Mouse (Mus musculus): ENCODE results near the gene Cnpy2. TPM values are rescaled to one million over a fixed set of nuclear protein-coding genes. Genes with fewer than 3 reads are reported as not detected.

Cnpy2 gene
- polyA plus RNA-seq, 1 experiment from 2014 or later = 209 TPM

- no peak for ATAC-seq (ENCODE audit: insufficient number of reproducible peaks, low FRiP score)
- Histone ChIP-seq H3K9me3 (replicated peaks) (no peaks in the 10 kb centered on the region), H3K27ac (ENCODE audit: poor library complexity, severe bottlenecking) (no peak overlapping the region), H3K27me3 (replicated peaks) (no peaks in the 10 kb centered on the region), H3K4me1 (replicated peaks) (peaks cover 70% of the 10 kb centered on the region), H3K9ac (no peak overlapping the region), H3K36me3 (peaks cover 3% of the 10 kb centered on the region; the same call in 1 of the 2 replicates), H3K4me3 (no peak overlapping the region), H3K4me2 (0 out of 2 replicates have a peak overlapping the region, but pooled peaks have one; percentile 86)
- 45% methylated on average over 2 of the region's 2 CpGs for WGBS
Measured at GRCm38 (mm10) chr10:128340257-128340656, 18.0 kb downstream of the Cnpy2 start.

DNA sequence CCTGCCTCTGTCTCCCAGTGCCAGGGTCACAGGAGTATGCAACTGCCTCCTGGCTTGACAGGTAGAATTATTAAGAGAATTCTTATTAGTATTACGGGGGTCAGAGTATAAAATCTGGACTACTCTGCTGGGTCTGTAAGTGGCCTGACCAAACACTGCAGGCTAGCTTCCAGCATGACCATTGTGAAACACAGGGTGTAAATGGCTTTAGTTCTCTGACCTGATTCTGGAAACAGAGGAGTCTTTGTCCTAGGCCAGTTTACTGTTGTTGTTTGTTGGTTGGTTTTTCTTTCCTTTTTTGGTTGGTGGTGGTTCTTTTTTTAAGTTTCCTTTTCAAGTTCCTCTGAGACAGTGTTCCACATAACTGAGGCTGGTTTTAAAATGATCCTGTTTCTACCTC, 21.2 kb downstream of the Cnpy2 start:
- WGBS = 97% methylated on average over 1 of the region's 1 CpGs
- no peak for ATAC-seq (ENCODE audit: insufficient number of reproducible peaks, low FRiP score)
- H3K27ac ChIP-seq (ENCODE audit: poor library complexity, severe bottlenecking) = peak overlapping the region; percentile 90

GRCm38 (mm10) chr10:128344568-128345275, 22.5 kb downstream of the Cnpy2 start:
- H3K27me3 ChIP-seq (replicated peaks) = no peaks in the 10 kb centered on the region
- H3K27ac ChIP-seq (ENCODE audit: poor library complexity, severe bottlenecking) = peak overlapping the region; percentile 90
- H3K9me3 ChIP-seq (replicated peaks) = no peaks in the 10 kb centered on the region
- H3K4me1 ChIP-seq (replicated peaks) = peaks cover 56% of the 10 kb centered on the region
- peak overlapping the region; percentile 26 for H3K4me3 ChIP-seq
- H3K36me3 ChIP-seq = peaks cover 5% of the 10 kb centered on the region
- peak; percentile 88 for ATAC-seq (ENCODE audit: insufficient number of reproducible peaks, low FRiP score)
- no peak overlapping the region for H3K9ac ChIP-seq
- peak overlapping the region; percentile 62 for H3K4me2 ChIP-seq
- WGBS = 10% methylated on average over 7 of the region's 7 CpGs

More for the DNA sequence above, 21.2 kb downstream of the Cnpy2 start:
- no peaks in the 10 kb centered on the region for H3K27me3 ChIP-seq (replicated peaks)
- no peak overlapping the region for H3K4me3 ChIP-seq
- peaks cover 3% of the 10 kb centered on the region; the same call in 1 of the 2 replicates for H3K36me3 ChIP-seq
- peaks cover 69% of the 10 kb centered on the region for H3K4me1 ChIP-seq (replicated peaks)
- no peak overlapping the region for H3K4me2 ChIP-seq
- H3K9me3 ChIP-seq (replicated peaks) = no peaks in the 10 kb centered on the region
- H3K9ac ChIP-seq = no peak overlapping the region

DNA sequence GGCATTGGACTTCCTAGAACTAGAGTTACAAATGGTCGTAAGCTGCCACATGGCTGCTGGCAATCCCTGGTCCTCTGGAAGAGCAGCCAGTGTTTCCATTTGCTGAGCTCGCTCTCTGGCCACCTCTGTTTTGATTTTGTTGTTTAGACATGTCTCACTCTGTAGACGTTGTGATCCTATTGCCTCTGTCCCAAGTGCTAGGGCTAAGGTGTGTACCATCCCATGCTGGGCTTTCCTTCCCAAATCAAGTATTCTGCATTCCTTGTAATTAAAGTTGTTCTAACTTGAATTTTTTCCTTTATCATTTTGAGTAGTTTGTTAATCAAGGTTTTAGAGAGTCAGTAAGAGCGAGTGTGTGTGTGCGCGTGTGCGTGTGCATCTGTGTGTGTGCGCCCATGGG, 25.3 kb downstream of the Cnpy2 start:
- H3K9me3 ChIP-seq (replicated peaks) = no peaks in the 10 kb centered on the region
- WGBS = 86% methylated on average over 8 of the region's 8 CpGs
- no peak overlapping the region for H3K4me2 ChIP-seq
- H3K9ac ChIP-seq = no peak overlapping the region; the same call in 1 of the 2 replicates
- peaks cover 37% of the 10 kb centered on the region for H3K4me1 ChIP-seq (replicated peaks)
- H3K27ac ChIP-seq (ENCODE audit: poor library complexity, severe bottlenecking) = no peak overlapping the region
- no peak overlapping the region for H3K4me3 ChIP-seq
- no peaks in the 10 kb centered on the region for H3K27me3 ChIP-seq (replicated peaks)
- peaks cover 32% of the 10 kb centered on the region for H3K36me3 ChIP-seq
- ATAC-seq (ENCODE audit: insufficient number of reproducible peaks, low FRiP score) = no peak

GRCm38 (mm10) chr10:128358796-128359195, 36.5 kb downstream of the Cnpy2 start:
- Histone ChIP-seq H3K9me3 (replicated peaks) (no peaks in the 10 kb centered on the region), H3K4me3 (no peak overlapping the region), H3K27ac (ENCODE audit: poor library complexity, severe bottlenecking) (no peak overlapping the region), H3K4me1 (replicated peaks) (peaks cover 4% of the 10 kb centered on the region; the same call in 1 of the 2 replicates), H3K36me3 (peaks cover 88% of the 10 kb centered on the region), H3K9ac (no peak overlapping the region), H3K4me2 (no peak overlapping the region), H3K27me3 (replicated peaks) (no peaks in the 10 kb centered on the region)
- no peak for ATAC-seq (ENCODE audit: insufficient number of reproducible peaks, low FRiP score)
- 57% methylated on average over 2 of the region's 2 CpGs for WGBS

GRCm38 (mm10) chr10:128359226-128359625, 37.0 kb downstream of the Cnpy2 start:
- Histone ChIP-seq H3K9me3 (replicated peaks) (no peaks in the 10 kb centered on the region), H3K27ac (ENCODE audit: poor library complexity, severe bottlenecking) (no peak overlapping the region), H3K9ac (no peak overlapping the region), H3K4me2 (no peak overlapping the region), H3K4me3 (no peak overlapping the region), H3K4me1 (replicated peaks) (peaks cover 4% of the 10 kb centered on the region; the same call in 1 of the 2 replicates), H3K36me3 (peaks cover 86% of the 10 kb centered on the region), H3K27me3 (replicated peaks) (no peaks in the 10 kb centered on the region)
- WGBS = 62% methylated on average over 6 of the region's 6 CpGs
- ATAC-seq (ENCODE audit: insufficient number of reproducible peaks, low FRiP score) = no peak

DNA sequence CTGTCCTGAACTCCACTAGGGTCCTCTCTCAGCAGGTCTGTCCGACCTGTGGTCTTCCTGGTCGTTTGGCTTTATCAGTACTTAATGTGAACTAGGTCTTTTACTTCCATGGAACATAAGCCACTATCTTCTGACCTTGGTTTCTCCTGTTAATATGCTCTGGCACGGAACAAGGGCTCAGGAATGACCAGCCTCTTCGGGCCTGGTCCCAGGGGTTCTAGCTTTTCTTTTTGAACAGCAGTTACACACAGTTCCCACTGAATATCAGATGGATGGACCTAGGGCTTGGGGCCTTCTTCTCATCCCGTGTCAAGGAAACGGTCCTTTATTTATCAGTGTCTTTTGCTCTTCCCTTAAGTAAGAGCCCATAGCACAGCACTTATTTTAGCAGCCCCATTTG, 39.6 kb downstream of the Cnpy2 start:
- no peaks in the 10 kb centered on the region for H3K9me3 ChIP-seq (replicated peaks)
- H3K36me3 ChIP-seq = peaks cover 78% of the 10 kb centered on the region
- H3K4me2 ChIP-seq = no peak overlapping the region
- no peaks in the 10 kb centered on the region for H3K27me3 ChIP-seq (replicated peaks)
- ATAC-seq (ENCODE audit: insufficient number of reproducible peaks, low FRiP score) = no peak
- peaks cover 4% of the 10 kb centered on the region; the same call in 1 of the 2 replicates for H3K4me1 ChIP-seq (replicated peaks)
- no peak overlapping the region; the same call in 1 of the 2 replicates for H3K27ac ChIP-seq (ENCODE audit: poor library complexity, severe bottlenecking)
- no peak overlapping the region for H3K4me3 ChIP-seq
- WGBS = 84% methylated on average over 6 of the region's 6 CpGs
- H3K9ac ChIP-seq = no peak overlapping the region

GRCm38 (mm10) chr10:128362568-128362967, 40.3 kb downstream of the Cnpy2 start:
- H3K4me1 ChIP-seq (replicated peaks) = peaks cover 6% of the 10 kb centered on the region
- ATAC-seq (ENCODE audit: insufficient number of reproducible peaks, low FRiP score) = no peak
- no peaks in the 10 kb centered on the region for H3K27me3 ChIP-seq (replicated peaks)
- no peak overlapping the region for H3K4me2 ChIP-seq
- H3K9ac ChIP-seq = no peak overlapping the region
- no peak overlapping the region for H3K27ac ChIP-seq (ENCODE audit: poor library complexity, severe bottlenecking)
- peaks cover 74% of the 10 kb centered on the region for H3K36me3 ChIP-seq
- no peak overlapping the region for H3K4me3 ChIP-seq
- H3K9me3 ChIP-seq (replicated peaks) = no peaks in the 10 kb centered on the region
- WGBS = 49% methylated on average over 3 of the region's 3 CpGs

- WGBS = 16% methylated on average over 19 of the region's 19 CpGs
- Histone ChIP-seq H3K4me2 (peak overlapping the region; percentile 90), H3K4me3 (peak overlapping the region; percentile 68), H3K9me3 (replicated peaks) (no peaks in the 10 kb centered on the region), H3K9ac (peak overlapping the region; percentile 77), H3K4me1 (replicated peaks) (peaks cover 15% of the 10 kb centered on the region), H3K27me3 (replicated peaks) (no peaks in the 10 kb centered on the region), H3K27ac (ENCODE audit: poor library complexity, severe bottlenecking) (peak overlapping the region; percentile 87), H3K36me3 (peaks cover 21% of the 10 kb centered on the region)
- no peak; the same call in 1 of the 2 replicates for ATAC-seq (ENCODE audit: insufficient number of reproducible peaks, low FRiP score)
Measured at GRCm38 (mm10) chr10:128367899-128368401, 45.7 kb downstream of the Cnpy2 start.

DNA sequence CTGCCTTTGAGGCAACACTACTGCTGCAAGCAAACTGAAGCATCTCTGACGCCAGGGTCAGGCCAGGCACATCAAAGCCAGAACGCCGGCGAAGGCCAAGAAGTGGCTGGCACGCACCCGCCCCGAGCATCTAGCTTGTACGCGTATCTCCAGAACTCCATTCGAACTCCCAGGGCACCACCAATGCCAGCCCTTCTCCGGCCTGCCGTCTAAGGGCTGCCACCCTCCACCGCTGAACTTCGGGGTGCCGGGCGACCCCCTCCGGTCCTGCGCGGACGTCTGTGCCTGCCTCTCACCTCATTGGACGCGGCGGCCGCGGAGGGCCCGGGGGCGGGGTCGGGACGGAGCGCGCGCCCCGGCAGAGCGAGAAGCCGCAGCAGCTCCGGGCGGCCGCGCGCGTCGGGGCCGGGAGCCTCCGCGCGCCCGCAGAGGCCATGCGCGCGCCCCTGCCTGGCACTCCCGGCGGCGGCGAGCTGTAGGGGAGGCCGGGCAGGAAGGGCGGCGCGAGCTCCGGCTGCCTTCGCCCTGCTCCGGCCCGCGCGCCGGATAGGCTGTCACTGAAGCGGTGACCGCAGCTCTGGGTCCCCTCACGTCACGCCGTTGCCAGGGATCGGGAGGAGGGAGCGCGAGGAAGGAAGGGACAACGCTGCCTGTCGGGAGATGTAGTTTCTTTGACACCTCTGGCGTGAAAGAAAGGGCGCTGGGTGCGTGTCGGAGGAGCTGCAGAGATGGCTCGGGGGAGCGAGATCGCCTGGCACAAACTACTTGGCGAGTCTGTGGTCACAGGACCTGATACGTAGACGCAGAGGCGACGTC, 46.4 kb downstream of the Cnpy2 start, which contains the start of gene Coq10a:
Gene Coq10a, minus strand, starts transcription at position 596 of the 816 bp plus-strand sequence.
- H3K27ac ChIP-seq (ENCODE audit: poor library complexity, severe bottlenecking) = peak within 1 kb of the TSS; percentile 87
- ATAC-seq (ENCODE audit: insufficient number of reproducible peaks, low FRiP score) = peak; percentile 94
- no peaks in the 10 kb centered on the region for H3K27me3 ChIP-seq (replicated peaks)
- peaks cover 22% of the 10 kb centered on the region for H3K4me1 ChIP-seq (replicated peaks)
- H3K36me3 ChIP-seq = peaks cover 14% of the 10 kb centered on the region
- peak within 1 kb of the TSS; percentile 90 for H3K4me2 ChIP-seq
- H3K4me3 ChIP-seq = peak within 1 kb of the TSS; percentile 68
- WGBS = under 1% methylated on average over 87 of the region's 87 CpGs
- H3K9me3 ChIP-seq (replicated peaks) = no peaks in the 10 kb centered on the region
- H3K9ac ChIP-seq = peak within 1 kb of the TSS; percentile 77

DNA sequence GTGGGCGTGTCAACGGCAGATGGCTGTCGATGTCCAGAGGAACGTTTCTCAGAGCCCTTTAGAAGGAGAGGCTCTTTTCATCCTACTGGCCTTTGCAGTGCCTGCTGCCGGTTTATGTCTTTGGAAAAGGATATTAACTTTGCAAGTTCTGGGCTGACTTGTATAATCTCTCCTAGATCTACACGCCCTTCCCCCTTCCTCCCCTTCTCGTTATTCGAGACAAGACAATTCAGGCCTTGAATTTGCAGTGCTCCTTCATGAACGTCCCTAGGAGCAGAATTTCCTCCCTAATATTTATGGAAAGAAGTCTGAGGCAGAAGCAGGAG, 46.9 kb downstream of the Cnpy2 start:
- no peak for ATAC-seq (ENCODE audit: insufficient number of reproducible peaks, low FRiP score)

More for the DNA sequence above, 46.9 kb downstream of the Cnpy2 start:
- no peaks in the 10 kb centered on the region for H3K27me3 ChIP-seq (replicated peaks)
- peak overlapping the region; percentile 68 for H3K4me3 ChIP-seq
- H3K9me3 ChIP-seq (replicated peaks) = 0 out of 2 replicates have a peak, but pooled peaks cover under 1% of the 10 kb centered on the region
- H3K4me2 ChIP-seq = peak overlapping the region; percentile 90
- 5% methylated on average over 9 of the region's 9 CpGs for WGBS
- H3K4me1 ChIP-seq (replicated peaks) = peaks cover 23% of the 10 kb centered on the region
- peak overlapping the region; percentile 77 for H3K9ac ChIP-seq
- H3K36me3 ChIP-seq = peaks cover 10% of the 10 kb centered on the region
- H3K27ac ChIP-seq (ENCODE audit: poor library complexity, severe bottlenecking) = peak overlapping the region; percentile 87
